22 mouse cellular contexts compared by ENCODE assay signal in the genomic region with DNA sequence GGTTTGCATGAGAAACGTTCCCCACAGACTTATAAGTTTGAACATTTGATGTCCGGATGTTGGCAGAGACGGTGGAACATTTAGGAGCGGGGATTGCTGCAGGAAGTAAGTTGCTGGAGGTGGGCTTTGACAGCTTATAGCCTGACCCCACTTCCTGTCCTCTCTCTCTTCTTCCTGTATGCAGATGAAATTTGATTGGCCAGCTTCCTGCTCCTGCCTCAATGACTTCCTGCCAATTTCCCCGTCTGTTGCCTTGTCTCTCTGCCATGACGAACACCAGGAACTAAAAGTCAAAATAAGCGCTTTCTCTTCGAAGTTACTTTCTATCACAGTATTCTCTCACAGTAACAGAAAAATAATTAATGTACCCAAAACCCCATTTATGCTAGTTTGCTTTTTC.
DNase-seq lines count a peak whose midpoint lies in the region; ATAC-seq and TF ChIP-seq lines count a peak whose summit lies in the region.
"Had no signal": no experiment of that assay in that cellular context is flagged by ENCODE, and none has a peak within 500 bp of the region (broad histone marks: within the 10 kb centered on the region; RNA-seq: fewer than 3 reads in every experiment).

No protein-coding gene starts in this region.

- H3K9me3 ChIP-seq in forebrain, postnatal 0 days (ENCODE audit: low read length), result no peaks in the 10 kb centered on the region
- H3K9me3 ChIP-seq in forebrain, embryonic 13.5 days (replicated peaks), result no peaks in the 10 kb centered on the region
- H3K9me3 ChIP-seq: embryonic facial prominence, embryonic 15.5 days; forebrain, embryonic 10.5 days; hindbrain, embryonic 10.5 days; intestine, embryonic 15.5 days had no signal

- no peak for TF ChIP-seq CTCF in forebrain, postnatal 0 days (IDR thresholded peaks at IDR 0.05; ENCODE audit: low read depth)
- no peak for TF ChIP-seq CTCF in brain, embryonic 14.5 days (IDR thresholded peaks at IDR 0.05; ENCODE audit: borderline replicate concordance, extremely low read depth, insufficient read depth, insufficient read length)
- TF ChIP-seq CTCF in layer of hippocampus, adult 2 months (conservative IDR thresholded peaks at IDR 0.05), result no peak

- H3K4me2 ChIP-seq in forebrain, postnatal 0 days (ENCODE audit: low read depth), result peak overlapping the region; percentile 13; the same call in 1 of the 2 replicates
- no peak overlapping the region for H3K4me2 ChIP-seq in forebrain, embryonic 13.5 days
- H3K4me2 ChIP-seq: embryonic facial prominence, embryonic 15.5 days; heart, embryonic 12.5 days; hindbrain, embryonic 14.5 days; intestine, embryonic 15.5 days had no signal

- 65% methylated on average over 8 of the region's 8 CpGs for WGBS in forebrain, postnatal 0 days
- WGBS in forebrain, embryonic 13.5 days, result 84% methylated on average over 8 of the region's 8 CpGs

- peak; percentile 59 for DNase-seq in forebrain, postnatal 0 days
- DNase-seq in brain, embryonic 14.5 days (ENCODE audit: low read depth), result peak; percentile 33
- peak; percentile 57 to 65 for DNase-seq in layer of hippocampus, adult 2 months (ENCODE audit: low spot score in 2 of 2)
- DNase-seq in layer of hippocampus, postnatal 36 days, result peak; percentile 47 to 54
- DNase-seq in urinary bladder, adult 2 months (ENCODE audit: low spot score), result no peak
- no peak for DNase-seq in gastrocnemius, postnatal 14 days
- DNase-seq: adrenal gland, adult 2 months; adrenal gland, postnatal 25 days; cerebellum, adult 11-12 months; cerebellum, adult 9-10 months; cerebellum, postnatal 36 days; gastrocnemius, postnatal 10 days had no signal

- no peak overlapping the region for H3K9ac ChIP-seq in forebrain, postnatal 0 days
- no peak overlapping the region for H3K9ac ChIP-seq in forebrain, embryonic 13.5 days
- H3K9ac ChIP-seq: embryonic facial prominence, embryonic 15.5 days; heart, embryonic 12.5 days; hindbrain, embryonic 14.5 days; intestine, embryonic 15.5 days had no signal

- no peak overlapping the region for H3K4me3 ChIP-seq in forebrain, postnatal 0 days (ENCODE audit: low read depth, low read length)
- H3K4me3 ChIP-seq in forebrain, embryonic 13.5 days, result no peak overlapping the region
- H3K4me3 ChIP-seq in layer of hippocampus, adult 2 months, result peak overlapping the region; percentile 49
- H3K4me3 ChIP-seq: embryonic facial prominence, embryonic 15.5 days; erythroblast, embryonic 14.5 days; forebrain, embryonic 10.5 days; heart, embryonic 12.5 days; hindbrain, embryonic 10.5 days; intestine, embryonic 15.5 days had no signal

- H3K4me1 ChIP-seq in forebrain, postnatal 0 days (ENCODE audit: insufficient read depth), result 0 out of 2 replicates have a peak, but pooled peaks cover 4% of the 10 kb centered on the region
- peaks cover 4% of the 10 kb centered on the region; the same call in 1 of the 2 replicates for H3K4me1 ChIP-seq in forebrain, embryonic 13.5 days
- H3K4me1 ChIP-seq: embryonic facial prominence, embryonic 15.5 days; intestine, embryonic 15.5 days had no signal

- no peak overlapping the region for H3K27ac ChIP-seq in forebrain, postnatal 0 days (ENCODE audit: low read depth, low read length)
- H3K27ac ChIP-seq in forebrain, embryonic 13.5 days, result no peak overlapping the region
- peak overlapping the region; percentile 62 for H3K27ac ChIP-seq in layer of hippocampus, adult 2 months
- H3K27ac ChIP-seq: embryonic facial prominence, embryonic 15.5 days; forebrain, embryonic 10.5 days; hindbrain, embryonic 10.5 days; hindbrain, embryonic 14.5 days; intestine, embryonic 15.5 days had no signal

- no peak for ATAC-seq in forebrain, postnatal 0 days
- no peak for ATAC-seq in forebrain, embryonic 13.5 days
- ATAC-seq: intestine, embryonic 15.5 days; Patski had no signal

- no peaks in the 10 kb centered on the region for H3K27me3 ChIP-seq in forebrain, postnatal 0 days (ENCODE audit: insufficient read depth, low read length)
- no peaks in the 10 kb centered on the region for H3K27me3 ChIP-seq in forebrain, embryonic 13.5 days
- H3K27me3 ChIP-seq: CH12.LX; embryonic facial prominence, embryonic 15.5 days; heart, embryonic 12.5 days; intestine, embryonic 15.5 days; Patski had no signal

- no peaks in the 10 kb centered on the region for H3K36me3 ChIP-seq in forebrain, postnatal 0 days (ENCODE audit: insufficient read depth)
- no peaks in the 10 kb centered on the region for H3K36me3 ChIP-seq in forebrain, embryonic 13.5 days (ENCODE audit: poor library complexity, severe bottlenecking)
- H3K36me3 ChIP-seq: embryonic facial prominence, embryonic 15.5 days; forebrain, embryonic 10.5 days; heart, embryonic 12.5 days; hindbrain, embryonic 10.5 days; intestine, embryonic 15.5 days had no signal

- no peak for TF ChIP-seq POLR2A in brain, embryonic 14.5 days (IDR thresholded peaks at IDR 0.05; ENCODE audit: borderline replicate concordance, extremely low read depth, insufficient read depth, insufficient read length, poor library complexity, severe bottlenecking)

- intact Hi-C loops in gastrocnemius, postnatal 14 days (cut with DNase I; ENCODE audit: low total_unique reads), result no loop called here

Comparison
In these comparisons a context has a peak if more than half of its experiments do, and no peak if none do; other contexts are left out.
1. DNase-seq: peak in forebrain, postnatal 0 days (single experiment), brain, embryonic 14.5 days (single experiment), layer of hippocampus, adult 2 months (2 of 2) and layer of hippocampus, postnatal 36 days (2 of 2); none in urinary bladder, adult 2 months (single experiment) and gastrocnemius, postnatal 14 days (single experiment).